Mouse (Mus musculus) spleen, adult 2 months (tissue): ENCODE measurements around the gene Pde2a.

Source experiments
- CTCF ChIP-seq: fragments of 200-500 bp; IDR thresholded peaks from 2 replicates; pipeline ENCODE4 v1.5.1; 2011; ENCODE audit warnings: mild to moderate bottlenecking, inconsistent platforms; ENCODE audit not compliant: insufficient read depth, insufficient read length, insufficient replicate concordance; ENCODE audit errors: extremely low read depth
- POLR2A ChIP-seq: fragments of 200-500 bp; IDR thresholded peaks from 2 replicates; pipeline ENCODE4 v1.6.1; 2011; ENCODE audit warnings: low read depth, low read length, inconsistent platforms

GRCm38 (mm10) chr7:101462327-101463068 lies 41.0 kb downstream of the Pde2a start:
- TF ChIP-seq CTCF: no peak
- no peak for TF ChIP-seq POLR2A
